Mouse (Mus musculus) neutrophil, adult 59 days (primary cell): Measurements from ENCODE around the gene Arrdc5. TPM values are rescaled to one million over a fixed set of nuclear protein-coding genes. Genes with fewer than 3 reads are reported as not detected.

Source experiments
- total RNA-seq, 2 experiments: library from RNA; stranded (reverse); gene quantifications; 1 replicate in 1 of 2; 2 replicates in 1 of 2; pipeline ENCODE4 v1.2.4; 2023

The Arrdc5 gene
- not detected for total RNA-seq

GRCm38 (mm10) chr17:56300186-56300585 is at the start of gene Arrdc5:
Arrdc5 (minus strand) TSS chr17:56300286.

GRCm38 (mm10) chr17:56325450-56326152 is 25.5 kb upstream of the Arrdc5 start, which contains the start of gene Kdm4b:
Kdm4b (plus strand) TSS chr17:56326062.

GRCm38 (mm10) chr17:56303160-56303846 is 3.2 kb upstream of the Arrdc5 start, which contains the start of gene Uhrf1:
Uhrf1 (plus strand) TSS chr17:56303321.

GRCm38 (mm10) chr17:56292531-56293222 is 7.4 kb downstream of the Arrdc5 start, which contains the start of gene Plin3:
Plin3 (minus strand) TSS chr17:56292873.

GRCm38 (mm10) chr17:56276643-56277566 is 23.2 kb downstream of the Arrdc5 start, which contains the start of gene Ticam1:
Ticam1 (minus strand) TSS chr17:56276786.

GRCm38 (mm10) chr17:56256239-56256881 is 43.7 kb downstream of the Arrdc5 start, which contains the start of gene Fem1a:
Fem1a (plus strand) TSS chr17:56256810.

Other genes with a start within 250 kb of the Arrdc5 start
- 10 to 100 TPM; 29.7 to 32.1 TPM for gene Ubxn6, start 225.3 kb downstream of the Arrdc5 start, total RNA-seq
- 10 to 100 TPM; 39.7 to 45.3 TPM for gene Hdgfl2, start 220.7 kb downstream of the Arrdc5 start, total RNA-seq
- under 1 TPM; 0.31 to 0.49 TPM for gene Plin4, start 190.5 kb downstream of the Arrdc5 start, total RNA-seq
- 1 to 10 TPM; 1.2 to 1.3 TPM for gene Plin5, start 182.7 kb downstream of the Arrdc5 start, total RNA-seq
- 100 to 1,000 TPM; 165 to 222 TPM for gene Lrg1, start 178.3 kb downstream of the Arrdc5 start, total RNA-seq
- gene Sema6b, start 159.9 kb downstream of the Arrdc5 start, total RNA-seq = 1 to 10 TPM; 4.3 TPM
- 1 to 10 TPM; 1.3 to 1.8 TPM for gene Tnfaip8l1, start 137.8 kb downstream of the Arrdc5 start, total RNA-seq
- 10 to 100 TPM; 26.6 to 30.6 TPM for gene Mydgf, start 116.4 kb downstream of the Arrdc5 start, total RNA-seq
- gene Dpp9, start 81.4 kb downstream of the Arrdc5 start, total RNA-seq = 10 to 100 TPM; 33.0 to 38.7 TPM
- gene Fem1a, start 43.5 kb downstream of the Arrdc5 start, total RNA-seq = 10 to 100 TPM; 12.7 to 12.8 TPM
- gene Ticam1, start 23.5 kb downstream of the Arrdc5 start, total RNA-seq = 10 to 100 TPM; 13.2 to 15.0 TPM
- 10 to 100 TPM; 45.8 to 53.2 TPM for gene Plin3, start 7.4 kb downstream of the Arrdc5 start, total RNA-seq
- gene Uhrf1, start 3.0 kb upstream of the Arrdc5 start, total RNA-seq = 10 to 100 TPM; 88.7 to 96.5 TPM
- gene Kdm4b, start 25.8 kb upstream of the Arrdc5 start, total RNA-seq = 10 to 100 TPM; 16.8 to 18.0 TPM
- gene Ptprs, start 176.2 kb upstream of the Arrdc5 start, total RNA-seq = 10 to 100 TPM; 23.5 to 24.6 TPM
- gene Znrf4, start 212.1 kb upstream of the Arrdc5 start, total RNA-seq = not detected